Mouse (Mus musculus): ENCODE measurements around the gene Sec31a.

DNA sequence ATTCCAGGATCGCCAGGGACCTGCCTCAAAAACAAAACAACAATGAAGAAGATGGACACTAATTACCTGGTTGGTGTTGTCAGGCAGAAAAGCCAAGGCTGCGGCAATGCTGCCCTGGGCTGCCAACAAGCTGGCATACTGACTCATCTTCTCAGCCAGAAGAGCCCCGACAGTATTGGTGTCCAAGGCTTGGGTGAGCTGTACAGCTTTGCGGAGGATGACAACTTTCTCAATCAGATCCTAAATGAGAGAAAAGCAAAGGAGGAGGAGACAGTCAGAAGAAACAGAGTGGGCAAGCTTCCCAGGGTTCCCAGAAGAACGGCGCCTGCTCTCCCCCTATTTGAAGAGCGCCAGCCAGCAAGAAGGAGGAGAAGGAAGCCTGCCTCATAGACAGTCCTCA is 34.9 kb downstream of the Sec31a start:
- no peak for TF ChIP-seq CTCF (IDR thresholded peaks at IDR 0.05)
- TF ChIP-seq EP300 (IDR thresholded peaks at IDR 0.05) = no peak

All from lung, postnatal 0 days (tissue).